Mouse (Mus musculus) forebrain, embryonic 11.5 days (tissue): ENCODE measurements around the gene Txn2. TPM values are rescaled to one million over a fixed set of nuclear protein-coding genes. Genes with fewer than 3 reads are reported as not detected.

Source experiments
- ATAC-seq: fragments of 200-750 bp; cut with Nextera tagmentation; replicated peaks from 2 replicates; pipeline ENCODE4 v1.8.0; 2017; ENCODE audit warnings: moderate TSS enrichment; ENCODE audit not compliant: low FRiP score
- DNase-seq: peaks from one replicate; pipeline ENCODE4 v3.0.0-alpha.2; 2017; ENCODE audit warnings: low spot score
- H3K27ac ChIP-seq: fragments of 300-500 bp; sonication (generic); 2 replicates; pipeline ENCODE4 v1.5.1; 2014; ENCODE audit warnings: low read depth, low read length
- H3K27me3 ChIP-seq: fragments of 300-500 bp; sonication (generic); 2 replicates; pipeline ENCODE4 v1.6.1; 2014; ENCODE audit warnings: mild to moderate bottlenecking, low read length, mixed read lengths; ENCODE audit not compliant: control insufficient read depth, insufficient read depth
- H3K36me3 ChIP-seq: fragments of 300-500 bp; sonication (generic); 2 replicates; pipeline ENCODE4 v1.6.1; 2014; ENCODE audit warnings: mild to moderate bottlenecking, low read length, moderate library complexity, mixed read lengths; ENCODE audit not compliant: control insufficient read depth, insufficient read depth
- H3K4me1 ChIP-seq: fragments of 300-500 bp; sonication (generic); replicated peaks from 2 replicates; pipeline ENCODE4 v1.6.1; 2014; ENCODE audit warnings: low read length, mixed read lengths; ENCODE audit not compliant: control insufficient read depth, insufficient read depth
- H3K4me2 ChIP-seq: fragments of 300-500 bp; sonication (generic); 2 replicates; pipeline ENCODE4 v1.6.1; 2014; ENCODE audit warnings: low read depth, mild to moderate bottlenecking, low read length, moderate library complexity, mixed read lengths; ENCODE audit not compliant: severe bottlenecking
- H3K4me3 ChIP-seq: fragments of 300-500 bp; sonication (generic); 2 replicates; pipeline ENCODE4 v1.5.1; 2014; ENCODE audit warnings: low read depth, low read length
- H3K9ac ChIP-seq: fragments of 300-500 bp; sonication (generic); 2 replicates; pipeline ENCODE4 v1.6.1; 2014; ENCODE audit warnings: low read length
- H3K9me3 ChIP-seq: fragments of 300-500 bp; sonication (generic); 2 replicates; pipeline ENCODE4 v1.6.1; 2016; ENCODE audit warnings: low read length, mixed read lengths; ENCODE audit not compliant: control insufficient read depth
- WGBS: fragments of 180-500 bp; shearing (Covaris S2); extraction: QIAGEN DNeasy Blood & Tissue Kit; methylation state at CpG from one replicate; pipeline ENCODE4 v1.1.7; 2014; 5-methylcytosine and 5-hydroxymethylcytosine counted together
- polyA plus RNA-seq: library from polyadenylated mRNA; unstranded; fragments of >200 nt; fragmentation: Nextera tagmentation; extraction: Ambion mirVana; gene quantifications from 2 replicates; pipeline ENCODE4 v1.2.1, GENCODE M21; 2014

Gene Txn2
- polyA plus RNA-seq, 1 experiment from 2014 or later, result 232 TPM

DNA sequence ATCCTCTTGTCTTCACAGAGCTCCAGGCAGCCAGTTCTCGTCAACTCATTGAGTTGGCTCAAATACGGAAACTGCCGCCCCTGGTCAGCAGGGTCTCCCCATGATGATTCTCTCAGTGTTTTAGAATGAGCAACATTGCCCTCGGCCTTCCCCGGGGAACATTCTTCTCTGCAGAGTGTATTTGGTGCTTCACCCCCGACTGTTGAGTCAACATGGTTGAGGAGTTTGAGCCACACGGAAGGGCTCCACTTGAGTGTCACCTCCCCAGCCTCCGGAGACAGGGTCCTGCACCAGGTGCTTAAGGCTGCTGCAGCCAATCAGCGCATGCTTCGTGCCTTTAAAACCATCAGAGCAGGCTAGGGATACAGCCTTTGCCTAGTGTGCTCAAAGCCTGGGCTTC, 35.5 kb downstream of the Txn2 start:
- Histone ChIP-seq H3K36me3 (no peaks in the 10 kb centered on the region), H3K9me3 (no peaks in the 10 kb centered on the region), H3K4me1 (no peaks in the 10 kb centered on the region), H3K27ac (no peak overlapping the region), H3K4me3 (no peak overlapping the region), H3K9ac (no peak overlapping the region), H3K27me3 (no peaks in the 10 kb centered on the region), H3K4me2 (no peak overlapping the region)
- WGBS, result 76% methylated on average over 10 of the region's 10 CpGs
- no peak for ATAC-seq
- DNase-seq, result no peak

DNA sequence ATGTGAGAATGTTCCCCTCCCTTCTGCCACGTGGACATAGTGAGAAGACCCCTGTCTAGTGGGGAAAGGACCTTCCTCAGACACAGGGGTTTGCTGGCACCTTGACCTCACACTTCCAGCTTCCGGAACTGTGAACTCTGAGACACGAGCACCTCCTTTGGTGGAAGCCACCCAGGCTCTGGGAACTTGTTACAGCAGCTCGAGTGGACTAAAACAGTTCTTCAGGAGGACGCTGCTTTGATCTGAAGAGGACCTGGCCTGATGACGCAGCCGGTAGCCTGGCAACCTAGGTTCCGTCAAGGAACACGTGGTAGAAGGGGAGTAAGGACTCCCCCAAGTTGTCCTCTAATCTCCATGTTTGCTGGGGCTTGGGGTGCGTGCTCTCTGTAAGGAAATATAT, 36.4 kb downstream of the Txn2 start:
- no peak overlapping the region for H3K4me2 ChIP-seq
- H3K4me3 ChIP-seq, result no peak overlapping the region
- DNase-seq (no peak), ATAC-seq (no peak)
- 87% methylated on average over 10 of the region's 10 CpGs for WGBS
- no peak overlapping the region for H3K9ac ChIP-seq
- H3K27me3 ChIP-seq, result no peaks in the 10 kb centered on the region
- H3K9me3 ChIP-seq, result no peaks in the 10 kb centered on the region
- no peak overlapping the region for H3K27ac ChIP-seq
- H3K4me1 ChIP-seq, result no peaks in the 10 kb centered on the region
- no peaks in the 10 kb centered on the region for H3K36me3 ChIP-seq

DNA sequence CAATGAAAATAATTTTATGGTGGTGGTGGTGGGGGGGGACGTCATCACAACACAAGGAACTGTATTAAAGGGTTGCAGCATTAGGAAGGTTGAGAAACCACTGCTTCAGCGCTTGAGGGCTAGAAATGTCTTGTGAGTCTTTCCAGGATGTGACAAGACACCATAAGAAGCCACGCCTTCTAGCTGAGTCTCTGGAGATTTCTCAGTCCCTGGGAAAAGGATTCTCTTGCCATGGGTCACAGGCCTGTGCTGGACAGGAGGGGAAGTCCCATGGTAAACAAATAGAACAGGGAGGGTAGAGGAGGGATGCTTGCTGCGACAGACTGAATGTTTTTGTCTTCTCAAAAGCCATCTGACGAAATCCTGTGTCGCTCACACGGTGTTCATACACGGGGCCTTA, 37.0 kb downstream of the Txn2 start:
- Histone ChIP-seq H3K27me3 (no peaks in the 10 kb centered on the region), H3K9me3 (no peaks in the 10 kb centered on the region), H3K4me3 (no peak overlapping the region), H3K4me1 (no peaks in the 10 kb centered on the region), H3K9ac (no peak overlapping the region), H3K4me2 (no peak overlapping the region), H3K27ac (no peak overlapping the region), H3K36me3 (no peaks in the 10 kb centered on the region)
- no peak for DNase-seq
- WGBS, result 88% methylated on average over 8 of the region's 8 CpGs
- ATAC-seq, result no peak

DNA sequence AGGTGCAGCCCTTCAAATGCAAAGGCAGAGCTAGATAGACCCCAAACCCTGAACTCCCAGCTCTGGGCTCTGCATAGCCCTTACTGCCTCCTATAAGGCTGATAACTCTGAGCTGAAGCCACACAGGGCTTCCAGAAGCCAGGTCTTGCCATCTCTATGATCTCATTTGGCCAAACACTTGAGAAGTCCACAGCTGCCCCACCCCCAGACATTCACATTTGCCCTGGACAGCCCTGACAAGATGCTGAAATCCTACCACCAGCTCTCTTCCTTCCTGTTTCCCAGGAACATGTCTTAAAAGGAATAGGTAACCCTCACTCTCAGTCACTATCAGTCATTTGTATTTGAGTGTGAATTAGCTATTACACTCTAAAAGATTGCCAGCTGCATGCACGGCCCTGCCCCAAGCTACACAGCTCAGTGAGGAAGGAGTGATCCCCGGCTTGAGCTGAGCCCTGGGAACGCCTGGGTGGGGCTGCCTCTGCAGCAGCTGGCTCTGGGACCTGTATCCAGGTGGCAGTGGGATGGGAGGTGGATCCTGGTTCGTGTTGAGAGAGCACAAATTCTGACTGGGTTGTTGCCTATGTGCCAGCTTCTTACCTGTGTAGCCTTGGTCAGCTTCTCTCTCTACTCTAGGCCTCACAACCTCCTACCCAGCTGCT, 38.9 kb downstream of the Txn2 start:
- Histone ChIP-seq H3K4me3 (no peak overlapping the region), H3K9me3 (no peaks in the 10 kb centered on the region), H3K36me3 (no peaks in the 10 kb centered on the region), H3K27ac (no peak overlapping the region), H3K9ac (no peak overlapping the region), H3K4me2 (no peak overlapping the region), H3K27me3 (no peaks in the 10 kb centered on the region), H3K4me1 (no peaks in the 10 kb centered on the region)
- 53% methylated on average over 4 of the region's 4 CpGs for WGBS
- ATAC-seq (no peak), DNase-seq (no peak)

DNA sequence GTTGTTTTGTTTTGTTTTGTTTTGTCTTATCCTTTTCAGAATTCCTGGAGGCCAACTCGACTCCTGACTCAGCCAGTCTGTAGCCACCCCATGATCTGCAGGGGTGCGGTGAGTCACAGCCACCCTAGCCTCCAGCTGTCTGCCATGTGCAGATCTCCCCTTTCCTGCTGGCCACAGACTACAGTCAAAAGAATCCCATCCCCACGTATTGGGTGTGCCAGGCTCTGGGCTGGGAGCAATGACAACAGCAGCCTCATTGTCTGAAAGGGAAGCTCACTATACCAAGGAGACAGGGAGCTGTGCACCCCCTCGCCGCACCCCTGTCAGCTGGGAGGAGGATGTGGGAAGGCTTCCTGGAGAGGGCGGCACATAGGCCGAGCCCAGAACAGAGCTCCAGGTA, 40.5 kb downstream of the Txn2 start:
- Histone ChIP-seq H3K9ac (no peak overlapping the region), H3K36me3 (no peaks in the 10 kb centered on the region), H3K9me3 (no peaks in the 10 kb centered on the region), H3K27me3 (no peaks in the 10 kb centered on the region), H3K4me2 (no peak overlapping the region), H3K4me3 (no peak overlapping the region), H3K27ac (no peak overlapping the region), H3K4me1 (no peaks in the 10 kb centered on the region; the same call in 1 of the 2 replicates)
- 58% methylated on average over 7 of the region's 7 CpGs for WGBS
- no peak for DNase-seq
- no peak for ATAC-seq

DNA sequence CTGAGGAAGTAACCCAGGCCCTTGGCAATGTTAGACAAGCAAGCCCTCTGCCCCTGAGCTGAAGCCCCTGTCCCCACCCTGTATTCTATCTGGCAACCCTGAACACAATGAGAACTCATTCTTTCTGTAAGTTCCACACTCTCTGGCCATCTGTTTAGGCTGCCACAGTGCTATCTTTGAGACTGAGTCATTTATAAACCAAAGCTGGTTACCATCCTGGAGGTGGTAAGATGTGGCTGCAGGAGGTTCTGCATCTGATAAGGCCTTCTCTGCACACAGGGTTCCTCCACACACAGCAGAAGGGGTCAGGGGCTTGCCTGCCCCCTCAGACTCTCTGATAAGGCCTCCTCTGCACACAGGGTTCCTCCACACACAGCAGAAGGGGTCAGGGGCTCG, 41.7 kb downstream of the Txn2 start:
- Histone ChIP-seq H3K27me3 (no peaks in the 10 kb centered on the region), H3K4me1 (no peaks in the 10 kb centered on the region; the same call in 1 of the 2 replicates), H3K9ac (no peak overlapping the region), H3K36me3 (no peaks in the 10 kb centered on the region), H3K4me2 (no peak overlapping the region), H3K4me3 (no peak overlapping the region), H3K27ac (no peak overlapping the region), H3K9me3 (no peaks in the 10 kb centered on the region)
- WGBS, result 68% methylated on average over 1 of the region's 1 CpGs
- DNase-seq (no peak), ATAC-seq (no peak)

DNA sequence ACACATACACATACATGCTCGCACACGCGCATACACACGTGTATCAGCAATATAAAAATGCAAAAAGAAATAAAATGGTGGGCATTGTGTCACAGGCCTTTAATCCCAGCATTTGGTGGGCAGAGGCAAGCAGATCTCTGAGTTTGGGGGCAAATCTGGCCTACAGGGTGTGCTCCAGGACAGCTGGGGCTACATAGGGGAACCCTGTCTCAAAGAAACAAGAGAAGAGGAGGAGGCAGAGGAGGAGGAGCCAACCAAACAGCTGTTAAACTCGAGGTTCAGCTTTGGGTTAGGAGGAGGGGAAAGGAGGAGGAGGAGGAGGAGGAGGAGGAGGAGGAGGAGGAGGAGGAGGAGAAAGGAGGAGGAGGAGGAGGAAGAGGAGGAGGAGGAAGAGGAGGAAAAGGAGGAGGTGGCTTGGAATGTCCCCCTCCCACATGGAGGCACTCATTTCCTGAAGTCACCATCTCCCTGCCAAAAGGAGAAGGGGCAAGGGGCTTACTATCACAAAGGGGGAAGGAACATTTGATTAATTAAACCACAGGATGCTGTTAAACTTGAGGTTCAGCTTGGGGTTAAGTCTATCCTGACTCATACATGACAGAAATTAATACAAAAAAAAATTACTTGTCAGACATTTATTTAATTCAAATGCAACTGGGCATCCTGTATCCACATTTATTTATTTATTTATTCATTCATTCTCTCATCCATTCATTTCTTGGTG, 42.3 kb downstream of the Txn2 start:
- ATAC-seq (no peak), DNase-seq (no peak)
- Histone ChIP-seq H3K9ac (no peak overlapping the region), H3K4me2 (no peak overlapping the region), H3K4me3 (no peak overlapping the region), H3K4me1 (no peaks in the 10 kb centered on the region; the same call in 1 of the 2 replicates), H3K36me3 (no peaks in the 10 kb centered on the region), H3K27ac (no peak overlapping the region), H3K27me3 (no peaks in the 10 kb centered on the region), H3K9me3 (no peaks in the 10 kb centered on the region)
- WGBS, result 92% methylated on average over 4 of the region's 5 CpGs

DNA sequence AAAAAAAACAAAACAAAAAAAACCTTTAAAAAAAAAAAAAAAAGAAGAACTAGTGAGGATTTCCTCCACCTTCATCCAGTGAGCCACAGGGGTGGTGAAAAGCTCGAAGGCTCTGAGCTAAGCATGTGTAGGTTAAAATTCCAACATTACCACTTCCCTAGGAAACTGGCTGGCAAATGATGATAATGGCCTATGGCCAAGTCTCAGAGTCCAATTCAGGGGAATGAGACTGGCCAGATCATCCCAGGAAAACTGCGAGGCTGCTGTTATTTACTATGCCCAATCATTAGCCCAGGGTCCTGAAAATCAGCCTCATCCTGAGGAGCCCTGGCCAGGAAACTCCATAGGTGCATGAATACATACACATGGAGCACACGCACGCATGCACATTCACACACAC, 42.9 kb downstream of the Txn2 start:
- no peaks in the 10 kb centered on the region for H3K36me3 ChIP-seq
- no peak overlapping the region for H3K4me2 ChIP-seq
- no peaks in the 10 kb centered on the region for H3K27me3 ChIP-seq
- DNase-seq, result no peak
- H3K9me3 ChIP-seq, result no peaks in the 10 kb centered on the region
- ATAC-seq, result no peak
- H3K27ac ChIP-seq, result no peak overlapping the region
- 89% methylated on average over 4 of the region's 4 CpGs for whole genome bisulfite sequencing
- no peak overlapping the region for H3K9ac ChIP-seq
- no peak overlapping the region for H3K4me3 ChIP-seq
- no peaks in the 10 kb centered on the region; the same call in 1 of the 2 replicates for H3K4me1 ChIP-seq

DNA sequence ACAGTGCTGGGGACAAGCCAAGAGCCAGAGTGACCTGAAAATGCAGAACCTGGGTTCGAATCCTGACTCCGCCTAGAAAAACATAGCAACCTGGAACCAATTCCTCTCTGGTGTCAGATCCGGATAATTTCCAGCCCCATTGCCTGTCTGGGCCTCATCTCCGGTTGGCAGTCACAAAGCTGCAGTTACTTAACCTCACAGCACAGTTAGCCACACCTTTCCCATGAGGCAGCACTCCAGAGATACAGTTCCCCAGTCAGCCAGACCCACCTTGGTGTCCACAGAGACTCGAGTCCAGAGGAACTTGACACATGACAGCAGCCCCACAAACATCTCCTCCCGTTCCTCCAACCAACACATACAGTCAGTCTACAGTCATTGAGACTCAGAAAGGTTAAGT, 43.6 kb downstream of the Txn2 start:
- H3K9ac ChIP-seq, result no peak overlapping the region
- WGBS, result 82% methylated on average over 6 of the region's 6 CpGs
- no peaks in the 10 kb centered on the region; the same call in 1 of the 2 replicates for H3K4me1 ChIP-seq
- H3K9me3 ChIP-seq, result no peaks in the 10 kb centered on the region
- H3K36me3 ChIP-seq, result no peaks in the 10 kb centered on the region
- no peak for DNase-seq
- no peaks in the 10 kb centered on the region for H3K27me3 ChIP-seq
- H3K27ac ChIP-seq, result no peak overlapping the region
- no peak overlapping the region for H3K4me2 ChIP-seq
- ATAC-seq, result no peak
- no peak overlapping the region for H3K4me3 ChIP-seq
